Mouse (Mus musculus) kidney, postnatal 0 days (tissue): Measurements from ENCODE around the gene Osbpl2. TPM values are rescaled to one million over a fixed set of nuclear protein-coding genes. Genes with fewer than 3 reads are reported as not detected.
A peak's percentile ranks its signal among the peaks of the same experiment; 100 is the strongest.

Source experiments
- ATAC-seq: fragments of 200-750 bp; cut with Nextera tagmentation; replicated peaks from 2 replicates; pipeline ENCODE4 v1.8.0; 2017; ENCODE audit warnings: low read depth, moderate number of reproducible peaks, moderate TSS enrichment, moderate library complexity; ENCODE audit not compliant: low FRiP score
- DNase-seq: peaks from one replicate; pipeline ENCODE4 v3.0.0-alpha.2; 2016; ENCODE audit warnings: low spot score
- H3K27ac ChIP-seq: fragments of 300-500 bp; sonication (generic); 2 replicates; pipeline ENCODE4 v1.5.1; 2014; ENCODE audit warnings: mild to moderate bottlenecking
- H3K27me3 ChIP-seq: fragments of 300-500 bp; sonication (generic); 2 replicates; pipeline ENCODE4 v1.6.1; 2014; ENCODE audit warnings: low read length, mixed read lengths; ENCODE audit not compliant: insufficient read depth
- H3K36me3 ChIP-seq: fragments of 300-500 bp; sonication (generic); 2 replicates; pipeline ENCODE4 v1.6.1; 2014; ENCODE audit warnings: low read length, mixed read lengths; ENCODE audit not compliant: insufficient read depth
- H3K4me1 ChIP-seq: fragments of 300-500 bp; sonication (generic); replicated peaks from 2 replicates; pipeline ENCODE4 v1.6.1; 2014; ENCODE audit warnings: antibody characterized with exemption, low read length, mixed read lengths; ENCODE audit not compliant: insufficient read depth
- H3K4me2 ChIP-seq: fragments of 300-500 bp; sonication (generic); 2 replicates; pipeline ENCODE4 v1.6.1; 2014; ENCODE audit warnings: mild to moderate bottlenecking, low read length, moderate library complexity, mixed read lengths
- H3K4me3 ChIP-seq: fragments of 300-500 bp; sonication (generic); replicated peaks from 2 replicates; pipeline ENCODE4 v1.5.1; 2014; ENCODE audit warnings: low read depth, low read length
- H3K9ac ChIP-seq: fragments of 300-500 bp; sonication (generic); 2 replicates; pipeline ENCODE4 v1.6.1; 2014; ENCODE audit warnings: low read depth, low read length
- H3K9me3 ChIP-seq: fragments of 300-500 bp; sonication (generic); replicated peaks from 2 replicates; pipeline ENCODE4 v1.6.1; 2016; ENCODE audit warnings: low read length, inconsistent platforms, mixed read lengths
- CTCF ChIP-seq: IDR thresholded peaks from 2 replicates; pipeline ENCODE4 v1.5.1; 2016; ENCODE audit warnings: antibody characterized with exemption, low read depth, mild to moderate bottlenecking, moderate library complexity
- WGBS: fragments of 180-500 bp; shearing (Covaris S2); extraction: QIAGEN DNeasy Blood & Tissue Kit; methylation state at CpG from one replicate; pipeline ENCODE4 v1.1.7; 2014; 5-methylcytosine and 5-hydroxymethylcytosine counted together
- polyA plus RNA-seq: library from polyadenylated mRNA; unstranded; fragments of >200 nt; fragmentation: Nextera tagmentation; extraction: Ambion mirVana; gene quantifications from 2 replicates; pipeline ENCODE4 v1.2.1, GENCODE M21; 2015

The Osbpl2 gene
- polyA plus RNA-seq, 1 experiment from 2014 or later = 33.4 TPM

DNA sequence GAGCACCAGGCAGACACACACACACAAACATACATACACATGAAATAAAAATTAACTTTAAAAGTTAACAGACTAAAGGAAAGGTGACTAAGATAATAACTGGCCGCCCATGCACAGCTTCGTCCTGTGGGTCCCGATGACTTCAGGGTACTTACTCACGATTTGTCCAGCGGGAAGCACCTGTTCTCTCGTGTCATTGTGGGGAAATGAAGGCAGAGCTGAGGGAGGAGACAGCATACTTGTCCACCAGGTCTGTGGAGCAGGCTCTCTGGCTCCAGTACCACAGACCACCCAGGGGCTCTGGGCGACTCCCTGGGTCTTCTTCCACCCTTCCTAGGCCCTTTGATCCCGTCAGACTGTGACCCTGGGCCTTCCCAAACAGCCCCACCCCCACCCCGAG, 82.2 kb downstream of the Osbpl2 start:
- Histone ChIP-seq H3K4me2 (no peak overlapping the region), H3K4me3 (no peak overlapping the region)
- WGBS = 60% methylated on average over 9 of the region's 9 CpGs

DNA sequence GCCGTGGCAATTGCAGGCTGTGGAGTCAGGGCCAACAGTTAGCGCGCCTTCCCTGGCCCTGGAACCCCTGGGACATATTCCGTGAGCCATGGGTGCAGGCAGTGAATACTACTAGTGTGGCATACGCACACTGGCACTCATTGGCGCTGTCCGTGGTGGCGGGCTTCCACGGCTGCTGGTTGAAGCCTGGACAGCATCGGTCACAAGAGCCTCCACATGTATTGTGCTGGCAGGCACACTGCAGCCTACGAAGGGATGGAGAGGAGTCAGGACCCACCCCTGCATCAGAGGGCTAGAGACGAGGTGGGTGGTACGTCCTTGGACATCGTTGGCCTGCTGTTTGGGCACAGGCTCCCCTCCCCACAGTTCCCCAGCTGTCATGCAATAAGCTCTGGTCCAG, 83.2 kb downstream of the Osbpl2 start:
- H3K36me3 ChIP-seq = peaks cover 48% of the 10 kb centered on the region
- no peak overlapping the region for H3K4me2 ChIP-seq
- no peak overlapping the region for H3K4me3 ChIP-seq
- H3K27me3 ChIP-seq = no peaks in the 10 kb centered on the region
- WGBS = 88% methylated on average over 14 of the region's 14 CpGs
- H3K4me1 ChIP-seq = no peaks in the 10 kb centered on the region
- no peak for TF ChIP-seq CTCF
- no peak overlapping the region for H3K27ac ChIP-seq
- H3K9ac ChIP-seq = no peak overlapping the region
- no peak for DNase-seq
- ATAC-seq = no peak
- no peaks in the 10 kb centered on the region for H3K9me3 ChIP-seq

More for the DNA sequence above, 82.2 kb downstream of the Osbpl2 start:
- no peak for ATAC-seq
- Histone ChIP-seq H3K27me3 (no peaks in the 10 kb centered on the region), H3K36me3 (peaks cover 53% of the 10 kb centered on the region), H3K4me1 (no peaks in the 10 kb centered on the region), H3K9me3 (no peaks in the 10 kb centered on the region), H3K9ac (no peak overlapping the region), H3K27ac (no peak overlapping the region)
- no peak for DNase-seq
- TF ChIP-seq CTCF = no peak

- no peaks in the 10 kb centered on the region for H3K27me3 ChIP-seq
- ATAC-seq (no peak), DNase-seq (no peak)
- H3K36me3 ChIP-seq = peaks cover 48% of the 10 kb centered on the region
- no peak for TF ChIP-seq CTCF
- H3K4me1 ChIP-seq = no peaks in the 10 kb centered on the region
- no peaks in the 10 kb centered on the region for H3K9me3 ChIP-seq
- 66% methylated on average over 10 of the region's 10 CpGs for WGBS
- no peak overlapping the region for H3K9ac ChIP-seq
- H3K27ac ChIP-seq = no peak overlapping the region
- H3K4me3 ChIP-seq = no peak overlapping the region
- no peak overlapping the region for H3K4me2 ChIP-seq
Measured at GRCm38 (mm10) chr2:180202805-180203204, 83.7 kb downstream of the Osbpl2 start.

DNA sequence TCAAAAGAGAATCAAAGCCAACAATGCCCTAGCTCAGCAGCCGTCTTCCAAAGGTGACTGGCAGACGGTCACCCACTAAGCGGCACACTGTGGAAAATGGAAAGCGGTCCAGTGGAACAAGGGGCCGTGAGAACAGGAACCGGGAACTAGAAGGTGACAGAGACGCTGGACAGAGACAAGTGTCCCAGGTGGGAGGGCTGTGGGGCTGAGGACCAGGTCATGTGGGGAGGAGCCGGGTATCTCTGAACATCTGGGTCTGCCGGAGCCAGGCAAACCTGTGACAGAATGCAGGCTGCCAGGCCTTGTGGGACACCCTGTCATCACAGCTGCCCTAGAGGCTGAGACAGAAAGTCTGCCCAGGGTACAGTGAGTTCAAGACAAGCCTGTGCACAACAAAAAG, 85.4 kb downstream of the Osbpl2 start:
- Histone ChIP-seq H3K4me2 (no peak overlapping the region), H3K4me3 (no peak overlapping the region), H3K27me3 (no peaks in the 10 kb centered on the region), H3K9me3 (no peaks in the 10 kb centered on the region), H3K9ac (no peak overlapping the region), H3K4me1 (no peaks in the 10 kb centered on the region), H3K27ac (no peak overlapping the region), H3K36me3 (peaks cover 38% of the 10 kb centered on the region)
- DNase-seq = no peak
- ATAC-seq = no peak
- 80% methylated on average over 9 of the region's 9 CpGs for WGBS
- TF ChIP-seq CTCF = no peak

GRCm38 (mm10) chr2:180205083-180205955, 86.2 kb downstream of the Osbpl2 start:
- DNase-seq (no peak), ATAC-seq (no peak)
- Histone ChIP-seq H3K4me1 (no peaks in the 10 kb centered on the region), H3K36me3 (peaks cover 37% of the 10 kb centered on the region), H3K27me3 (no peaks in the 10 kb centered on the region), H3K9me3 (no peaks in the 10 kb centered on the region), H3K4me3 (no peak overlapping the region), H3K4me2 (no peak overlapping the region), H3K9ac (no peak overlapping the region), H3K27ac (no peak overlapping the region)
- no peak for TF ChIP-seq CTCF
- WGBS = 86% methylated on average over 12 of the region's 12 CpGs

DNA sequence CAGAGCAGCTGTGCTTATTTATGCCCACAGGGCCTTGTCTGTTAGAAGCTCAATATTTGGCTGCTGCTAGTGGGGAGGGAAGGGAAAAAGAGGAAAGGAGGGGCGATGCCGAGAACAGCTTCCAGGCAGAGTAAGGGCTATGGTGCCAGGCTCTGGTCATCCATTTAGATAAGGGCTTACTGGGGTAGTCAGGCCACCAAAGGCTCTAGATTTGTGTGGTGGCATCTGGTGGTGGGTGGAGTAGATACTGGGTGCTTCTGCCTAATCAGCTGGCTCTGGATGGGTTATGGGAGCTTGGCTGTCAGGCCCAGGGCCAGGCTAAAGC, 86.8 kb downstream of the Osbpl2 start:
- no peak for ATAC-seq
- Histone ChIP-seq H3K36me3 (peaks cover 34% of the 10 kb centered on the region), H3K4me1 (no peaks in the 10 kb centered on the region), H3K27ac (no peak overlapping the region), H3K9ac (no peak overlapping the region), H3K27me3 (no peaks in the 10 kb centered on the region), H3K9me3 (no peaks in the 10 kb centered on the region), H3K4me2 (no peak overlapping the region), H3K4me3 (no peak overlapping the region)
- no peak for DNase-seq
- 89% methylated on average over 2 of the region's 2 CpGs for WGBS
- no peak for TF ChIP-seq CTCF

GRCm38 (mm10) chr2:180207840-180208239, 88.7 kb downstream of the Osbpl2 start:
- DNase-seq (peak; percentile 34), ATAC-seq (peak; percentile 40)
- H3K27ac ChIP-seq = no peak overlapping the region

More at GRCm38 (mm10) chr2:180207840-180208239, 88.7 kb downstream of the Osbpl2 start:
- Histone ChIP-seq H3K27me3 (no peaks in the 10 kb centered on the region), H3K4me2 (no peak overlapping the region), H3K9ac (no peak overlapping the region), H3K36me3 (peaks cover 25% of the 10 kb centered on the region), H3K4me1 (no peaks in the 10 kb centered on the region), H3K9me3 (no peaks in the 10 kb centered on the region), H3K4me3 (no peak overlapping the region)
- peak; percentile 64 for TF ChIP-seq CTCF
- 56% methylated on average over 7 of the region's 7 CpGs for WGBS
